Mouse (Mus musculus) retina, adult 2 months (tissue): ENCODE data around the gene Phf1.
"Not testable (repeated sequence)": the region's sequence is repeated elsewhere in the genome, so short reads cannot be mapped to it uniquely, and the experiment has no call there.

ENCODE experiments used
- DNase-seq: peaks from one replicate; pipeline ENCODE4 v3.0.0-alpha.2; 2012; ENCODE audit warnings: low read depth, low spot score

Gene Phf1

DNA sequence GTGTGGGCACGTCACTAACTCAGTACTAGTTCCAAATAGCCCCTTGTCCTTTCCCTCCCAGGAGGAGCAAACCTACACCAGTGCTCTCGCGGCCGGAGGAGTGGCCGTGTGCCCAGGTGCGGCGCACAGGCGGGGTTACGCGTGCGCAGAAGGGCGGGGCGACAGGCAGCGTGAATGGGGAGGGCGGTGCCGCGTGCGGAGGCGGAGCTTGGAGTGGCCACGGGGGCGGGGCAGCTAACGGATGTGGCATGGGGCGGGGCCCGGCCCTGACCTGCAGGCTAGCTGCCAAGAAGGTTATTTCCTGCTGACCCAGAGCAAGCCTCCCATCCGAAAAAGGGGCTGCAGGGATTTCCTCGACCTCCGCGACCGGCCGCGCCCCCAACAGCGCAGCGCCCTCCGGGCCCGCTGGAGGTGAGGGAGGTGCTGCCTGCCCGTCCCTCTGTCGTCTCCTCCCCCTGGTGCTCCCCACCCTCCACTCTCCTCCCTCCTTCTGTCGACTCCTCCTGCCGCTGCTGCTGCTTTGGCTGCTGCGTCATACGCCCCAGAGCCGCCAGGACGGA is at the start of gene Phf1:
Gene Phf1 (plus strand): TSS at position 214 of the 560 bp plus-strand sequence.
- peak; percentile 85 for DNase-seq

DNA sequence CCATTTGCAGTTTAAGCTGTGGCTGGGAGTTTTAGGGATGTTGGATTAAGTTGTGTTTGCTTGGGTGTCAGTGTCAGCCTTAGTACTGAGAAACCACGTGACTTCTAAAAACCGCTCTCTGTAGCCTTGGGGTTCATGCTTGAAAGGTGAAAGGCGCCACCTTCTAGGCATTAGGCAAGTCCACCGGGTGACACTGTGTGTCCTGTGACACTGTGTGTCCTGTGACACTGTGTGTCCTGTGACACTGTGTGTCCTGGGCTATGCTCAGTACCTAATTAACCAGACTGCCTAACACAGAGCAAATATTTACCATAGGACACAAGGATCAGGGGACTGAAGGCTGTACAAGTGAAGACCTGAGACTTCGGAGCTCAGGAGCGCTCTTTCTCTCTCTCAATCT is 49.3 kb upstream of the Phf1 start:
- DNase-seq, result no peak

DNA sequence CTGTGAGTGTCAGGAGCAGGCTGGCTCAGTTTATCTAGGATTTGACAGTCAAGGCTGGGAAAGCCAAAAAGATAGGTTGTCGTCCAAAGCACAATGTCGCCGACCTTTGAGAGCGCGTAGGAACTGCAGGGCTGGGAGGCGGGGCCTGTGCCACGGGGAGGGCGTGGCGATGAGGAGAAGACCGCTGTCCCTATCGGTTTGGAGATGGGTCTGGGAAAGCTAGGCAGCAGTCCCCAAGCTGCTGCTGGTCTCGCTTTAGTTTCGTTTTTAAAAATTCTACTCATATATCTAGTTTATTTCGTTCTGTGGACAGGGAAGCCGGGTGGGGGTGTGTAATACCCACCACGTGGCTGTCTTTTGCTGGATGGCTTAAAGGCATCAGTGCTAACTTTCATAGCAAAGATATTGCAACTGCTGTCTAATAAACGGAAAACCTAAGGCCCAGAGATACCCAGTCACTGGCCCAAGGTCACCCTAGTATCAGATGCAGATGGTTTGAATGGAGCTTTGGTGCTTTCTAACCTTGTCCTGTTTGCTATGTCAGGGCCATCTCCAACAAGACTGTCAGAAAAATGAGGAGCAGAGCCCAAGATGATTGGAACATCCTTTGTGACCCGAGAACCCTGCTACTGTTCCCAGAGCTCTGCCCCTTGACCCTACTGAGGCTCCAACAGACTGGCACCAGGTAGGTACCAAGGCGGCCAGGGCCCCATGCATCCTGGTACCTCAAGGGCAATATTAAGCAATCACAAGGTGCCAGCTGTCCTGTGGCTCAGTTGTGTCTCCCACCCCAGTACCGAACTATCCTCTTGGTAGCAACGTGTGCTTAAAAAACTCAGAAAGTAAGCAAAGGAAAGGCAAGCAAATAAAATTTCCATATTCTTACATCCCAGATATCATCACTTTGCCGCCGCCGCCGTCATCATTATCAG is 47.6 kb upstream of the Phf1 start:
- DNase-seq, result peak; percentile 32

DNA sequence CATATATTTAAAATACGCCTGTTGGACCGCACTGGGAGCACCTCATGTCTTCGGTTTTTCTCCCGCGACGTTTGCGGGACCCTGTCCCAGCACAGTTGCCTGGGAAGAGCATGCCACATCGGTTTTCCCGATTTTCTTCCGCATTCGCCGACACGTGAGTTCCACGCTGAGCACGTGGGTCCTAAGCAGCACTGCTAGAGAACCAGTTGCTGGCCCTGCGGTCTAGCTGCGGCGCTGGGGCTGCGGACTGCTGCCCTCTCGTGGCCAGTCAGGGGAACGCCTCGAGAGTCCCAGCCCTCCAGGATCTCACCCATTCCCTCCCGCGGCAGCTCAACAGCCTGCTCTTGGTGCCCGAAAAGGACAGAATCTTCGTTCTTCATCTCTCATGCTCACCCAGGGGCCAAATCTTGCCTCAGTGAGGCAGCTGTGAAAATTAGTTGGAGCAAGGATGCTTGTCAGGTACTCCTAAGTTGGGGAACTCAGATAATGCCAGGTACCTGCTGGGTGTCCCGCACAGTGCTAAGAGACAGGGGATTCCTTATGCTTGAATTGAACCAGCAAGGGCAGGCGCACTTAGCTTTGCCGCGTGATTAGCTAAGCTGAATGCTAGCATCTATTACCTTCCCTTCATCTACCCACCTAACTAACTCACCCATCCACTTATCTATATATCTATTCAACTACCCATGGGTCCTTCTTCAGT is 46.7 kb upstream of the Phf1 start:
- DNase-seq, result peak; percentile 51

DNA sequence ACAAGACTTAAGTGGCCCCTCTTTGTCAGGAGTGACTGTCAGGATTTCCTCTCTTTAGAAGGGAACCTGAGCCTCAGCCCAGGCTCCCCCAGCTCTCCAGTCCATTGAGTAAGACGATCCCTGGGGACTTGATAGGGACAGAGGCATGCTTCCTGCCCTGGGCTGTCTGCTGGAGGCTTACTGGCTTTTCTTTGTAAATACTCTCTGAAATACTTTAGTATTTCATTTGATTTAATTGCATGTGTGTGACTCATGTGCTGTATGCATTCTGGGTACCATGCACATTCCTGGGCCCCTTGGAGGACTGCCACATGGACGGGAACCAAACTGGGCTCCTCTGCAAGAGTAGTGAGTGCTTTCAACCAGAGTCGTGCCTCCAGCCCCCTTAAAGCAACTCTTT is 44.9 kb upstream of the Phf1 start:
- DNase-seq, result no peak

DNA sequence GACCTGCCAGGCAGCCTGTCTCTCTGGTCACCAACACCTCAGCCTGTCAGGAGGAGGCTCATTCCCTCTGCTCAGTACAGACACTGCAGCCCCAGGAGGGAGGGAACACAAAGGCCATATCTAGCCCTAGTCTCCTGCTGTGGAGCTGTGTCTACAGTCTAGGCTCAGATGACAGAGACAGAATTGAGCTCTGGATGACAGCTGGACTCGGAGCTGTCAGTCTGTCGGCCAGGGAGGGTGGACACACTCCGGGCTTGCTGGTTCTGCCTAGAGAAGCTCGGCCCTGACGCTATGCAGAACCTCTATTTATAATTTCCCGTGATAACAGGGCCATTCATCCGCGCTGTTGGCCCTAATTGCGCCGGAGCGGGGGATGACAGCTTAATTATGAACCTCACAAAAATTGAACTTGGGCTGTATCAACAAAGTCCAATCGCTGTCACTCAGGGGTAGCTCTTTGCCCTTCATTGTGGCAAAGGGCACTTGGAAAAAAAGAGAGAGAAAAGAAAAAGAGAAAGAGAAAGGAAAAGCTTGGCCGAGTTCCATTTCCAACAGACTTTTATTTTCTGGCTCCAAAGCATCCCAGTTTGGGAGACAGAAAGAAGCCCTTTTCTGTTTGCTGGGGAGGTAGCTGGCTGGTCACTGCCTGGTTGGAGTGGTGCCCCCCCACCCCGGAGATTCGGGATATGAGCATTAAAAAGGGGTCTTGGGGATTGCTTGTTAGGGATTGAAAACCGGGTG is 40.0 kb upstream of the Phf1 start:
- no peak for DNase-seq

DNA sequence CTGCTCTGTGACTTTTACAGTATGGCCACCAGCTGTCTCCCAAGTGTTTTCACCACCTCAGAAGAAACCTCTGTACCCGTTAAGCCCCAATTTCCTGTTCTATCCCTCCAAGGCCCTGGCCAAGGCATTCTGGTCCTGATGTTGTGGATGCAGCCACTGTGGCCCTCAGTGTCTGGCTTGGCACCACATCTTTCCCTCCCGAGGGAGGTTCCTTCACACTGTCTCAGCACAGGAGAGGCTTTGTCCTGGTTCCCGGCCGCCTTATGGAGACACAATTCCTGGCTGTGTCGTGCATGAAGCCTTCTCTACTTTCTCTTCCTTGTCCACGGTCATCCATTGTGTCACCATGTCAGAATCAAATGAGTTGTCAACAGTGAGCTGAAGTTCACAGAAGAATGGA is 39.4 kb upstream of the Phf1 start:
- DNase-seq, result no peak

DNA sequence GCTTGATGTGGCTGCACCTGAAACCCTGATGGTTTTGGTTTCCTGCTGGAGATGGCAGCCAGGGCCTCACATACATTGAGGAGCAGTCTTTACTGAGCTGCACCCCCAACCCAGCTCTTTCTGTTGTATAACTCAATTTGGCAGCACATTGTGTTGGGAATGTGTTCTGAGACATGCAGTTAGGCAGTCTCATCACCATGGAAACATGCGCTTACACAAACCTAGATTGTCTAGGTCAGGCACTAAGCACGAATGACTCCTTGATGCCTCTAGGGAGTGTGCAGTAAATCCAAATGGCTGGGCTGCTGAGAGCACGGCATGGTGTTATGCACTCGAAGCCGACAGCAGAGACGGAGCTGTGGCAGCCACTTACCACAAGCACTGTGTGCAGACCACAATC is 38.5 kb upstream of the Phf1 start:
- no peak for DNase-seq

DNA sequence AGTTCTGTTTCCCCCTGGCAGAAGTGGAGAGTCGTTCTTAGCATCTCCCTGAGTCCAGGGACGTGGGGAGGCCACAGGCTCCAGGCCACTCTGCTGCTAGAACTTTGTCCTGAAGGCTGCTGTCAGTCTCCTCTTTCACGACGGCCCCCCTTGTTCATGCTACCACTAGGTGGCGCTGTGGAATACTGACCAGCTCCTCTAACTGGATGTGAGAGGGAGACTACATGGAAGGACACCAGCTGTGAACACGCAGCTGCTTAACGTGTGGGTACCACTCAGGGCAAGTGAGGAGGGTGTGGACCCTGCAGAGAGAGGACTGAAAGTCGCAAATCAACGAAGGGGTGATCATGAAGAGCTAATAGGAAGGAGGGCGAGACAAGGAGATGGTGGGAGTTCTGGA is 37.3 kb upstream of the Phf1 start:
- DNase-seq, result peak; percentile 53

DNA sequence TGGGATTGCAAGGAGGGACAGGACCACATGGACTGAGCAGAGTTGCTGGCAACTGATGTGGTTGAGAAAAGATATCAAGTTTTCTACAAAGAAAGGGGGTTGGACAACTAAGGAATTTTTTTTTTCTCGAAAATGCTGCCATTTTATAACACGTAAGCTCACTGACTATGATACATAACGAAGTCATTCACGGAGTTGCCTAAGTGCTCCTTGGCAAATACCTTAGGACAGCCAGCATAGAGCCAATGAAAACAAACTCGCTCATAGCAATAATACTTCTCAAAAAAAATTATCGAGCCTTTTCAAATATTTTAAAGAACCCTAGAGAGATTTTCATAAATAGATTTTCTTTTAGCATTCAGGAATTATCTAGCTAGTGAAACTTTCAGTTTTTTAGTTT is 31.9 kb upstream of the Phf1 start:
- no peak for DNase-seq

DNA sequence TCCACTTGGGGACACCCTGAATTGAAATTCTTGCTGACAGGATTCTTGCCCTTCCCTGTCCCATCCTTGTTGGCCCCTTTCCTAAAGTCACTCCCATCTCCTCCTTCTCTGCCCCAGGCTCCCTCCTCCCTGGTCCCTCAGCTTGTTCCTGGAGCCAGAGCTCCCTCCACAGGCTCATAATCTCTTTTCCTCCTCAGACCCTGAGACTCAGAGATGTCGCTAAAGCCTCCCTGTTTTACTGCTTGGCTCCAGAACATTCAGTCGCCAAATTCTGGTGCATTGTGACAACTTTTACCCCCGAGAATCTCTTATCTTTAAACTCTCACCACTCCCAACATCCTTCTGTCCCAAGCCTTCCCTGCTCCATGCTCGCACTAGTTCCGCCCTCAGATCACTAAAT is 28.5 kb upstream of the Phf1 start:
- DNase-seq, result no peak

DNA sequence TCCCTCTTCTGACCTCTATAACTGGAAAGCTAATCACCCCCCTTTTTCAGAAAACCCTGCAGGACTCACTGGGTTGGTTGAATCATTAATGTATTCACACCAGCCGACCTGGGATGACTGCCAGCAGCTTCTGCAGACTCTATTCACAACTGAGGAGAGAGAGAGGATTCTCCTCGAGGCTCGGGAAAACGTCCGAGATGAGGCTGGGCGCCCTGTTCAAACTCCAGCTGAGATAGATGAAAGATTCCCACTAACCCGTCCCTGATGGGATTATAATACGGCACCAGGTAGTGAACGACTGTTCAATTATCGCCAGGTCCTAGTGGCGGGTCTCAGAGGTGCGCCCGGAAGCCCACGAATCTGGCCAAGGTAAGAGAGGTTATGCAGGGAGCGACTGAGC is 25.3 kb upstream of the Phf1 start:
- not testable (repeated sequence) for DNase-seq

DNA sequence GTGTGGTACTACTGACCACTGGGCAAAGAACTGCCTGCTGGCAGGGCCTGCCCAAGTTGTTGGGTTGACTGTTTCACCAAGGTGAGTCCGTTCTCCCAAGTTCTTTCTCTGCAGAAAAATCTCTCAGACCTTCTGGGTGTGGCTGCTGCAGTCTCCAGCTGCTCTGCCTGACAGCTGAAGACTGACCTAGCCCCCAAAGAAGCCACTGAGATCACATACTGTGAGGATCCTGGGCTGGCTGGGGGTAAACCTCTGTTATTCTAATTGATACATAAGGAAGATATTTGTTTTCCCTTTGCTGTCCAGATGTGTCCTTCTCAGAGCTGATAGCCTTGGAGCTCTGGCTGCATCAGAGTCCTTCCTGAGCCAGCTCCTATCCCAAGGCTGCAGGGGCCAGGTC is 17.6 kb upstream of the Phf1 start:
- DNase-seq, result no peak

DNA sequence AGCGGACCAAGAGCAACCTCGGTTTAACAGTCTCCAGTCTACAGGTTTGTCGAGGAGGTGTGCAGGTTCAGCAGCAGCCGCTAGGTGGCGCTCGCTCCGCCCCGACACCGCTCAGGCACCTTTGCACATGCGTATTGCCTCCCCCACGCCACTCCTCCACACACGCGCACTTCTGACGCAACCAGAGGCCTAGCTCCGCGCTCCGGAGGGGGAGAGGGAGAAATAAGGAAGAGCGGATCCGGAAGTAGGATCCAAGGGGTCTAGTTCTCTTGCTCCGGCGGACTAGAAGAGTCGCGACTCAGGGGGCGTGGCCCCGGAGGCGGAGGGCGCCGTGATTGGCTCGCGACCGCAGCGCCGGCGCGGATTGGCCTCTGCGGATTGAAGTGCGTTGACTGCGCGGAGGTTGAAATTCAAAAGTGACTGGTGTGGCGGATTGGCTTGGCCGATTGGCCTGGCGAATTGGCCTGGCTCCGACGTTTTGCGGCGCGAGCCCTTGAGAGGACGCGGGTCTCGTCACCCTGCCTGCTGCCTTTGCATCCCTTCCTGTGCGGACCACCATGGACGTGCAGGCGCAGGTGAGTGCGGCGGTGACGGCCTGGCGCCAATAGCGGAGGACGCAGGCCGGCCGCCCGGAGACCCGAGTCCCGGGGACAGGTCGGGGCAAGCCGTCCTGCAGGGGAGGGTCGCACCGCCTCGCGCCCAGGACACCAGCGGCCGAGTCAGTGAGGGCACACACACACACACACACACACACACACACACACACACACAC is 16.0 kb upstream of the Phf1 start, which contains the start of gene Kifc5b:
Gene Kifc5b (plus strand): TSS at position 381 of the 772 bp plus-strand sequence.
- DNase-seq, result peak; percentile 100

DNA sequence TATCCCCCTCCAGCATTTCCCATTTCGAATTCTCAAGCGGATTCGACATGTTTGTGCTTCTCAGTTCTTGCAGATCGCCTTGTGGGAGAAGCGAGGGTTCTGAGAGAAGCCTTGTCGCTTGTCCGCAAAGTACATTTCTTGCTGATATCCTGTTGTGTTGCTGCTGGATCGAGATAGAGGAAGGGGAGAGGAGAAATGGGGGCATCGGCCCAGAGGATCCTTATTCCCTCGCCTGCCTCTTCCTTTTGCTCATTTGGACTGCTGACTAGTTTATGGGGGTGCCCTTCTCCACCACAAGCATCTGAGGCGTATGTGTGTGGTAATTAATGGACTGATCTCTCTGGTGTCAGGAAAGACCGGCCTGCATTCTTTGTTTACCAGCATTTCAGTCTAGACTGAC is 15.3 kb upstream of the Phf1 start:
- DNase-seq, result not testable (repeated sequence)

DNA sequence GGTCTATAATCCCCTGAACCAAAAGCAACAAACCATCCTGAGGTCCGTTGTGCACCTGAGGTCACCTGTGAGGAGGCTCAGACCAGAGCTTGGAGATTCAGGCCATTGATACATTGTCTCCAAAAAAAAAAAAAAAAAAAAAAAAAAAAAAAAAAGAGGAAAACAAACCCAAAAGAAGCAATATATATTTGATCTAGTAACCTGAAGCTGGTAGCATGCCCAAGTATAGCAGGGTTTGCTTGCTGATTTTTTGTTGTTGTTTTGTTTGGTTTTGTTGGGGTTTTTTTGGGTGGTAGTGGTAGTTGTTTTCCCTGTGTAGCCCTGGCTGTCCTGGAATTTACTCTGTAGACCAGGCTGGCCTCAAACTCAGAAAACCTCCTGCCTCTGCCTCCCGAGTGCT is 14.5 kb upstream of the Phf1 start:
- DNase-seq, result no peak

DNA sequence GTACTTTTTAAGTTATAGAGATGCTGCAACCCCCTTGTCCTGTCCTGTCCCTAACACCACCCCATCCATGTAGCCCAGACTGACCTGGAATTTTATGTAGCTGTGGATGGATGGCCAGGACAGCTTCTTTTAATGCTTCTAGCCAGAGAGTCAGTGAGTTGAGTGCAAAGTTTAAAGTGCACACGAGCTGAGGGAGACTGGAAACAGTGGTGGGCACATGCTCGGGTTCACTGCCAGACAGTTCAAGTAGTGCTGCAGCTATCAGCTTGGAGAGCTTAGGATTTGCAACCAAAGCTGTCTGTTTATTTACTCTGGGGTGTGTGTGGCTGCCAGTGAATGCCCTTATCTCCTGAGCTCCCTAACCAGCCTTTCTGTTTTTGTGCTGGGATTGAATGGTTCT is 13.3 kb upstream of the Phf1 start:
- DNase-seq, result not testable (repeated sequence)

DNA sequence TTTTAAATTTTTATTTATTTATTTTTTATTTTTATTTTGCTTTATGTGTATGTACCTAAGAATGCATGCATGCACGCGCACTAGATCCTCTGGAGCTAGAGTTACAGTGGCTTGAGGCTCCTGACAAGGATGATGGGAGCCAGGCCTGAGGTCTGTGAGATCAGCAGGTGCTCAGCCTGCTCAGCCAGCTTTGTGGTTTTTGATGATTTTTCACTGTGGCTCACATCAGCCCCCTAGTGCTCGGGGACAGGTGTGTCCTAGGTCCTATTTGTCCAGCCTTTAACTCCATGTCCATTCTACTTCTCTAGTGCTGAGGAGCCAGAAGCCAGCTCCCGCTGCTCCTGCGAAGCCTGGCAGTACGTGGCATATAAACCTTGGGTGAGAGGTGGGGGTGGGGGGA is 10.5 kb upstream of the Phf1 start:
- DNase-seq, result not testable (repeated sequence)

DNA sequence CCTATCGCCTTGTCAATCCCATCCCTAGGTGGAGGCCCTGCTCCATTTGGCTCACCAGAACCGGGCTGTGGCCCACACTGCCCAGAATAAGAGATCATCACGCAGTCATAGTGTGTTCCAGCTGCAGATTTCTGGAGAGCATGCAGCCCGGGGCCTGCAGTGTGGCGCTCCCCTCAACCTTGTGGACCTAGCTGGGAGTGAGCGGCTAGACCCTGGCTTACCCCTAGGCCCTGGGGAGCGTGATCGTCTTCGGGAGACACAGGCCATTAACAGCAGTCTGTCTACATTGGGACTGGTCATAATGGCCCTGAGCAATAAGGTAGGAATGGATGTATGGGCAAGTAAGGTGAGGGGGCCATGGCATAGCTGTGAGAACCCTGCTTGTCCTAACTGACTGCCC is 7.4 kb upstream of the Phf1 start:
- DNase-seq, result not testable (repeated sequence)

DNA sequence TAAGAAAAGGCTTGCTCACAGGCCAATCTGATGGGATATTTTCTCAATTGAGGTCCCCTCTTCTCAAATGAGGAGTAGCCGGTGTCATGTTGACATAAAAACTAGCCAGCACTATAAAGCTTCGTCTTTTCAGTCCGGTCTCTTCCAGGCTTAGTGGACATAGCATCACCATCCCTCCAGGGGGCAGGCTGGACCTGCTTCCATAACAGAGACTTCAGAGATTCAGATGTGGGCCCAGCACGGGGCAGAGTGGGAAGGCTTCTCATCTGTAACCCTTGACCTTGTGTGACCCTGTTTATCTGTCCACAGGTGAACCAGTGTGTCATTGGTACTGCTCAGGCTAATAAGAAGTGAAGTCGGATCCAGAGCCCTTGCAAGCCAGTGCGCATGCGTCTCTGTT is 1.1 kb upstream of the Phf1 start:
- not testable (repeated sequence) for DNase-seq

DNA sequence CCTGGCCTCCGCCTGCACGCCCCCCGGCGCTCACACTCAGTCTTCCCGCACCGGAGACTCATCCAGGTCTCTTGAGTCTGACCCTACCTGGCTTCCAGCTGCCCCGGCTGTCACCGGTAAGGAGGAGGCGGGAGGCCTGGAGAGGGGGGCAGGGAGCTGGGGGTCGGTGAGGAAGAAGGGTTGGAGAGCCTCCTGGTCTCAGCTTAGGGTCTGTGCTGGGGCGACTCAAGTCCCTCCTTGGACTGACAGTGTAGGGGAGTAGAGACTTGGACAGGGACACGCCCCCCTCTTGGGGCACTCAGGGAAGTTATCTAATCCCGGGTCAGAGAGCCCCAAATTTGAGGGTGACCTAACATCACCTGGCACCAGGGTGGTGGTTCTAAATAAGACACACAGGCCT is 567 bp downstream of the Phf1 start:
- DNase-seq, result no peak
